10 mouse cellular contexts compared by ENCODE assay signal in the genomic region with DNA sequence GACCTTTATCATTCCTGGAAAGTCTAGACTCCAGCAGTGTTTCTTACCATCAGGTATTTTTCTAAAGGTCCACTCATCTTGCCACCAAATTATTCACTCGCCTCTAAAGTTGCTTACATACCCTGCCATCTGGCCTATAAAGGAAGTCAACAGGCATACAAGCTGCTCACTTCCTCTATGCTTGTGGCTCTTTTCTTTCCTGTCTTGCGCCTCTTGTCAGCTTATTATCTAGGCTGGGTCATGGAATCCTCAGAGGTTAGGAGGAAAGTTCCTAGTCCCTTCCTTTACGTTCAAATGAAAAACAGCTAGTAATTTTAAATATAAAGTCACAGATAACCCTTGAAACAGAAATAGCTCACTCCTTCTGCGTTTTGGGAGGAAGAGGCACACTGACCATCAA.
"Had no signal": no experiment of that assay in that cellular context is flagged by ENCODE, and none has a peak within 500 bp of the region (broad histone marks: within the 10 kb centered on the region; RNA-seq: fewer than 3 reads in every experiment).

No protein-coding gene starts in this region.

- ATAC-seq: midbrain, embryonic 13.5 days; midbrain, embryonic 15.5 days had no signal

- DNase-seq: lung, adult 18-20 months; lung, embryonic 14.5 days; lung, postnatal 10 days; lung, postnatal 4 days; right cerebral cortex, postnatal 14 days; thymus, adult 2 months; thymus, postnatal 14 days; thymus, postnatal 36 days had no signal
